Mouse (Mus musculus) lung, postnatal 36 days (tissue): Measurements from ENCODE around the gene Csmd2.

Experiments used
- DNase-seq: peaks from one replicate; pipeline ENCODE4 v3.0.0; 2022; ENCODE audit warnings: mixed read lengths

Gene Csmd2

GRCm38 (mm10) chr4:127987784-127988455, at the start of gene Csmd2:
Gene Csmd2 (plus strand): TSS chr4:127987857.
- DNase-seq = no peak

DNA sequence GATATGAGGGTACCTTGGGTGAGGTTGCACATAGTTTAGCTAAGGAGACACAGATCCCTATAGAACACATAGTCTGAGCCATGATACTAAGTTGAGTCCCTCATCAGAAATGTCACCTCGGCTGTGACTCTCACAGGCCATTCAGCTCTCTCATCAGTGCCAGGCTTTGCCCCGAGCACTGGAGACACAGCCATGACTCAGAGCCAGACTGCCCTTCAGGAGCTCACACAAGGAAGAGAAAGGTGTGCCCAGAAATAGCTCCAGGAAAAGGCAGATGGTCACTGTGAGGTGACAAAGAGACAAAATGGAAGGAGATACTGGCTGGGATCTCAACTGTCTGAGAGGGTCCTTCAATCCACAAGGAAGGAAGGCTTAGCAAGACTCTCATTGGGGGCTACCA, 40.0 kb upstream of the Csmd2 start:
- DNase-seq = no peak

DNA sequence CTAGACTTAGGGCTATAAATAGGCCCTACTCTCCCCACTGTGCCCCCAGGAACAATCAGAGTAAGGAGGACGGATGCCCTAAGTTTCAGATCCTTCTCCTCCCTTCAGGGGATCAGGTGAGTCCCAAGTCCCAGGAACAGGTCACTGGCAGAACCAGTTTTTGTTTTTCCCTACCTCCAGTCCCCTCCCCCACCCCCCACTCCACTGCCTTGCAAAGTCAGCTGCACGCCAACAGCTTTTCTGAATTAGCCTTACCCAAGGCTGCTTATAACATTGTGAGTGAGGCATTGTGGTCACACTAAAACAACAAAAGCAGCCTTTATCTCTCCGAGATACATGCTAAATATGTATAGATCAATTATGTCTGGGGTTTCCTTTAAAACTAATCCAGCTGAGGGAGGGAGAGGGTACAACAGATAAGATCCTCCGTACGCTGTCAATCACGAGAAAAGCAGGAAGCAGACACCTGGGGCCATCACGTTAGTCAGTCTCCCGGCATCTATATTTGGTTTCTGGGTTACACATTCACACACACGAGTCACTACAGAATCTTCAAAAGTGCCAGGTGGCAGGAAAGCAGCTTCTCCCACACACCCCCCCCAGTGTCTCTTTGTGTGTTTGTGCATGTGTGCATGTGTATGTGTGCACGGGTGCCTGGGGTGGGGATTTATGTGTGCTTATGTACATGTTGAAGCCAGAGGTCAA, 34.5 kb upstream of the Csmd2 start:
- DNase-seq = no peak

DNA sequence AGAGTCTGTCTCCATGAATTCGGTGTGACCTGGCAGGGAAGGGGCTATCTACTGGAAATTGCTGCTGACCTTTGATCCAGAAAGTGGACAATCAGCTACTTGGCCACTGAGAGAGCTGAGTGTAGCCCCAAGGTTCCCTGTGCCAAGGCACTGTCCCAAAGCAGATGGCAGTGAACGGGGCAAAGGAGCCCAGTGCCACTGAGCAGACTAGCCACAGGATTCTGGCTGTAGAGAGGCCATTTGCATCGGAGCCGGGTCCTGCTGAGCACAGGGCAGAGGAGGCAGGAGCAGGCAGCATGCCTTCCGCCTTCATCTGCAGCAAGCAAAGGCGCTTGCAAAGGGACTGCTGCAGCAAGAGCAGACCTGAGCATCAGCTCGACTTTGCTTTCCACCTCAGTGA, 18.6 kb upstream of the Csmd2 start:
- no peak for DNase-seq

- peak; percentile 7 for DNase-seq
These were observed 17.6 kb upstream of the Csmd2 start for GRCm38 (mm10) chr4:127970018-127970421.

DNA sequence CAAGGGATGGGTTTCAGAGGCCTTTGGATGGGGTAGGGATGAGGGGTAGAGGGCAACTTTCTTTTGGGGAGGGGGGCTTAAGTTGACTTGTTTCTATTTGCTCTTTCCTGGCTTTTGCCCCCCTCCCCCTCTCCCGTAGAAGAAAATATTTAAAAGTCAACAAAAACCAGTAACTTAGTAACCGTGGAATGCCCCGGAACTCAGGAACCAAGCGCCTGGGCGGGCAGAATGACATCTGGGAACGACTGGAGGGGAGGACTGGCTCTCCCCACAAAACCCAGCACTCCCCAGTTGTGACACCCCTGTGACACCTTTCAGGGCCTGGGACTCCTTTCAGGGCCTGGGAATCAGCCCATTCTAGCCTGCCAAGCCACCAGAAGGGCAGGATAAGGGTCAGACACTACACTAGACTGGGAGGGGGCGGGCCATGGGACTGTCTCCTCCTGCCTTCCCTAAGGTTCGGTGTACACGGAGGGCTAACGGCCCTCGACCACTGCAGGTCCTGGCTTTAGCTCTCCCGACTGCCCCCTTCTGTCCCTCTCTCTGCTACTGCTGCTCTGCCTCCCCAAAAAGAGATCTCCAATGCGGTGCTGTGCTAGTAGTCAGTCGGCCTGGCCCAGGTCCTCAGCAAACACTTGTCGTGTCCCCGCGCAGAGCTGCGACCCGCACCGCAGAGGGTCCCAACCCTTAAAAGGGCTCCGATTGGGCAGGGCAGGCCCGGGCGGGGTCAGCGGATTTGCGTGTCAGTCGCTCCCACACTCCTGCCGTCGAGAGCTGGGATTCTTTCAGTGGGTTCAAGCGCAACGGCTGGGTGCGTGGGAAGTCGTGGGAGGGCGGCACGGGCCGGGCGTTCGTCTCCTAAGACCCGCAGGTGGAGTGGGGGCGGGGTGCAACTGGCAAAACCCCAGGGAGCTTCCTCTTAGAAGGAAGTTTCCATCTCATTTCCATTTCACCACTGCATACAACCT, 16.5 kb upstream of the Csmd2 start, which contains the start of gene CK137956:
Gene CK137956 (minus strand): TSS at position 51 of the 968 bp plus-strand sequence.
- DNase-seq = no peak

DNA sequence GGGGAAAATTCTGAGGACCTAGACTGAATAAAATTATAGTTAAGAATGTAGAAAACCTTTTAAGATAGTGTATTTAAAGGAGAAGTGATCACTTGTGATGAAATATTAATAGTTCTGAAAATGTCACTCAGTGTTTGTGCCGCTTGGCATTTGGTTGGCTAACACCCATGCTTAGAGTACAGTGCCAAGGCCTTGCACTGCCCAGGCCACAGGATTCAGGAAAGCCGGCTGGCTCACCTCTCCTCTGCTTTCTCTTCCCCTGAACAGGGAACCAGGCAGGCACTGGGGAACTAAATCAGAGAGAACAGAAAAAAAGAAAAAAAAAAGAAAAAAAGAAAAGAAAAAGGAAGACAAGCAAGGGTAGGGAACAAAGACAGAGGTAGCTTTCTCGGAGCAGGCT, 14.7 kb upstream of the Csmd2 start:
- no peak for DNase-seq

GRCm38 (mm10) chr4:127981125-127981524, 6.5 kb upstream of the Csmd2 start:
- no peak for DNase-seq

DNA sequence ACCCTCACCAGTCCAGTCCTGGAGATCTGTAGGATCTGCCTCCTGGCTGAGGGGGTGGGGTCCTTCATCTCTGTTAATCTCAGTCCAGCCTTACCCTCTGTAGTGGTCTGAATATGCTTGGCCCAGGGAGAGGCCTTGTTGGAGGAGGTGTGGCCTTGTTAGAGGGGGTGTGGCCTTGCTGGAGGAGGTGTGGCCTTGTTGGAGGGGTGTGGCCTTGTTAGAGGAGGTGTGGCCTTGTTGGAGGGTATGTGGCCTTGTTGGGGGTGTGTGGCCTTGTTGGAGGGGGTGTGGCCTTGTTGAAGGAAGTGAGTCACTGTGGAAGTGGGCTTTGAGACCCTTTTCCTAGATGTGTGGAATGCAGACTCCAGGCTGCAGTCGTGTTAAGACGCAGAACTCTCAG, 3.2 kb upstream of the Csmd2 start:
- no peak for DNase-seq

- DNase-seq = no peak
These were observed 1.8 kb upstream of the Csmd2 start for GRCm38 (mm10) chr4:127985874-127986273.

DNA sequence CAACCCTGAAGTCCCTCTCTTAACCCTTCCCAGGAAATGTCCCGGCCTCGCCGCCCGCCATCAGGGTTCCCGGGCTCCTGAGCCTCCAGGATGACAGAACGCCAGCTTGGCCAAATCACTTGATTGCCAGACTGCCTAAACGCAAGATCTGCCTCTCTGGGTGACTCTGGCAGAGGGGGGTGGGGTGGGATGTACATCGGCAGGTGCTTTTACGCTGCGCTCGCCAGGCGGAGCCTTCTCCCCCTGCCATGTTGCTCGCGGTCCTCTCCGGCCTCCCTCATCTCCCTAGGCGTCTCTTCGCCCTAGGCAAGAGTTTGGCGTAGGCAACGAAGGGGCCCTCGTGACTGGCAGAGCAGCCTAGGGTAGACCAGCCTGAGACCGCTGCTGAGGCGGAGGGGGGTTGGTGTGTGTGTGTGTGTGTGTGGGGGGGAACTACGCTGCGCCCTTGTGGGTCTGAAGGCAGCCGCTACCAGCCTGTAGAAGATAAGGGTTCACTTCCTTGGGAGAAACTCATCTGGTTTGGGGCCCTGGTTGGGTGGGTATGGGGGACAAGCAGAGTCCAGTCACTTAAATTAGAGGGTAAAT, 1.1 kb upstream of the Csmd2 start:
- DNase-seq = no peak

DNA sequence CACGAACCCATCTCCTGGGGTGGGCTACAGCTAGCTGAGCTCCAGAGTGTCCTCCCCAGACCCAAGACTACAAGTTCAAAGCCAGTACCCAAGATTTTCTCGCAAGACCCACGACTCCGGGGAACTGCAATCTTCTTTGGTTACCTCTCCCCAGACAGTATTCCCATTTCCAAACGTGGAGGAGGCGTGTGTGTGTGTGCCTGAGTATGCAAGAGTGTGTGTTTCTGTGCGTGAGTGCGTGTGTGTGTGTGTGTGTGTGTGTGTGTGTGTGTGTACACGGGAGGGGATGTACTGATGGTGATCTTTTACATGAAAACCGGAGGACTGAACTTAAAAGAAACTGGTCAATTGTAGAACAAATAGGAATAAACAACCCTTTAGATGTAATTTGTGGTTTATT, 387 bp upstream of the Csmd2 start:
- no peak for DNase-seq

GRCm38 (mm10) chr4:127988526-127989180, 996 bp downstream of the Csmd2 start:
- DNase-seq = no peak

DNA sequence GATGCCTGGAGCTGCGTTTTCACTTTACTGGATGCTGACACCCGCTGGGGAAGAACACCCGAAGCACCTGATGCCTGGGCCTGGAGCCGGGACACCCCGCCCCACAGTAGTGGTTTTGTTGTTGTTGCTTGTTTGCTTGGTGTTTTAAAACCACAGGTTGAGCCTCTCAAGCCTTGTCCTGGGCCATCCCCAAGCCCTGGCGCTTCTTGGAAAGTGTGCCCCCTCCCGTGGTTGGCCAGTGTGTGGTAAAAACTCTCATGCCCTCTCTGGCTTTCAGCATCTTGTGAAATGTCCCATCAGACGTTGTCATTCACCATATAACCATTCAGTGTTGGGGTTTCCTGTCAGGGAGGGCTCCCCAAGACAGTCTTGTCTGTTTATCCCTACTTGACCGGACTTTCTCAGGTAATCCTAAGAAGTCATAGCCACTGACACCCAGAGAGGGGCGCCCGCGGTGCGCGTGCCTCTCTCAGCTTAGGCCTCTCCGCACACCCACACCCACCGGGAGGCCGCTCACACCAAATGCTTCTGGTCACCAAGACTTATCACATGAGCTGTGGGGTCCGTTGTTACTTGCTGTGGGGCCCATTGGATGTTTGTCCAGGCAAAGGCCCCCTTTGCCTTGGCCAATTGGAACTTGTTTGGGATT, 1.8 kb downstream of the Csmd2 start:
- DNase-seq = no peak

DNA sequence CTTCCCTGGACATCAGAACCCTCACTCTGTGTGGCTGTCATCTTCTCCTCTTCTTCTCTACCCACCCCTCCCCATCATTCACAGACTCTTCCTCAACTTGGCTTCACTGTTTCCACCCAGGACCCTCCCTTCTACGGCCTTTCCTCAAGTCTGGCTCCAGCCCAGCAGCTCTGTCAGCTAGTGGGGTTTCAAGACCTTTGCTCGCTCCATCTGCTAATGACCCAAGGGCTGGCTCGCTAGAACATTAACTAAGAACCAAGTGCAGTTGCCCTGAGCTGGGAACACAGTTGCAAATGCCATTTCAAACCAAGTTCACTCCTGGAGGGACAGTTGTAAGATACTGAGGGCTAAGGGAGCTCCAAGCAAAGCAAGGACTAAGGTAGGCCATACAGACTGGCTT, 11.6 kb downstream of the Csmd2 start:
- DNase-seq = no peak

DNA sequence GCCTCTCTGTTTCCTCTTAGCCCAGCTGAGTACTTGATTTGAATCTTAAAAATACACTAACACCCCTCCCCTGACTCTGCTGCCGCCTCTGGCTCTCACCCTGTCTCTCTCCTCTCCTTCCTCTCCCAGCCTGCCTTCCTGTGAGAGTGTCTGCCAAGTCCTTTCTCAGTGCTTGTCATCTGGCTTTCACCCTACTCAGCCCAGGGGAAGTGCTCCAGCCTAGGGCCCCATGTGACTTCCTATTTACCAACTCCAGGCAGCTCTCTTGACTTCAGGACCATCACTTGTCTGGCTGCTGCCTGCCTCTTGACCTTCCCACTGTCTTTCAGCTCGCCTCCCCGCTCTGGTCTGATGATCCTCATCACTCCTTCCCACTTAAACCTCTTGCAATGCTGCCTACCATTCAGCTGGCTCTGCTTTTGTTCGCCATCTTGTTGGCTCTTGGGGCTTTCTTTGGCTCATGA, 15.0 kb downstream of the Csmd2 start:
- no peak for DNase-seq

DNA sequence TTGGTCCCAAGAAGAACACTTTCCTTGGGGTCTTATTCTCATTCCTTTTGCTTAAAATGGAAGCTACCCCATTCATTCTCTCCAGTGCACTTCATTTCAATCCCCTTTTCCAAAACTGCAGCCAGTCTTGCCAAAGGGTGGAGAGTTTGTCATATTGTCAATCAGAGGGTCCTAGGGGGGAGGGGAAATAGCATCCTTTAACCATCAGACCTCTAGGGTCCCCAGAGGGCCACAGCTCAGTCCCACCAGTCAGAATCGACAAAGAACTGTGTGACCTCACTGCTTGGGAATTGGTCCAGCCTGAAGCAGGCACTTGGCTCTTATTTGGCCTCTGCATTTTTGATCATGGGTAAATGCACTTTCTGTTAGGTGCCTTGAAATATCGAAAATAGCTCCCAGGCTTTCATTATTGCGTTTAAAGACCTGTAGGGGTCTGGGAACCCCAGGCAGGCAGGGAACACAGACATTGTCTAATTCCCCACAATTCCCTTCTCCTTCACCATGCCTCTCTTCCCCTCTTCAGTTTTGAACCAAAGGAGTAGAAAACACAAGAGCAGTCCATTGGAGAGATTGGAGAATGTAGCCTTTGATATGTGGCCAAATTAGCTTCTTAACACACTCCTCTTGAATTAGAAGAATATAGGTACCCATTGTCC, 17.3 kb downstream of the Csmd2 start:
- DNase-seq = no peak

DNA sequence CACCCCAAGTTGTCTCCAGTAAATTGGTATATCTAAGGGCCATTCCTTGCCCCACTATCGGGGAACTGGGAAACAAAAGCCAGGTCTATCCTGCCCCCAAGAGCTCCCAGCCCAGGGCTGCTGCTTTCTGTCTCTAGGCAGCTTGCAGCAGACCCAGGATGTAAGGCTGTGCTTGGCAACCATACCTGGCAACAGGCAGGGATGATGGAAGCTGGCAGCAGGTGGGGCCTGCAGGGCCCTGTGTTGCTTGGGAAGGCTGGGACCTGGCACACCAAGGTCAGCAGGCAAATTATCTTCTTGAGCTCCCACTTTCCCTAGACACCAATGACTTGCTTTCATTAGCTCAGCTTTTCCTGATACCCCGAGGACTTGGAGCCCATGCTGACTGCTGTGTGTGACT, 31.8 kb downstream of the Csmd2 start:
- DNase-seq = no peak

- no peak for DNase-seq
These were observed 40.6 kb downstream of the Csmd2 start for GRCm38 (mm10) chr4:128028294-128028693.

GRCm38 (mm10) chr4:128041901-128042300, 54.2 kb downstream of the Csmd2 start:
- DNase-seq = no peak

DNA sequence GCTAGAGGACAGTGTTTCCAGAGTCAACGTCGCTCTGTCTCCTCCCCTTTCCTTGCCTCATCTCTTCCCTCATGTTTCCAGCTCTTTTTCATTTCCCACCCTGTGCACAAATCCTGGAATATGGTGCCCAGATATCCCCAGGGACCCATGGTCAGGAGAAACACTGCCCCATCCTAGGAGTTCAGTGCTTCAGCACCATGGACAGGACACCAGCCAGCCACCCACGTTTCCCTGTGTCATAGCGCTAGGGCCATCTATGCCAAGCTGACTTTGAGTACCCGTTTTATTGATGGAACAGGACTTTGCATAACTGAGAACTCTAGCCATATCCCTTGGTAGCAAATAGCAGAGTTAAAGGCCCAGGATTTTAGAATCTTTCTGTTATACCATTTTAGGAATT, 55.0 kb downstream of the Csmd2 start:
- peak; percentile 2 for DNase-seq
